Mouse (Mus musculus): ENCODE data around the gene Il17rc.

- TF ChIP-seq POLR2A (IDR thresholded peaks at IDR 0.05; ENCODE audit: borderline replicate concordance, low read depth, low read length) (no peak), CTCF (IDR thresholded peaks at IDR 0.05; ENCODE audit: low read depth, low read length) (no peak)
These were observed 23.9 kb downstream of the Il17rc start for GRCm38 (mm10) chr6:113495071-113495675.

All from bone marrow macrophage, adult 2 months (primary cell).